Mouse (Mus musculus): Measurements from ENCODE around the gene Ino80.

Gene Ino80

GRCm38 (mm10) chr2:119324576-119325318 lies 152.7 kb downstream of the Ino80 start:
- DNase-seq (ENCODE audit: low read depth, low spot score) = no peak

- DNase-seq (ENCODE audit: low read depth, low spot score) = no peak
Observed at GRCm38 (mm10) chr2:119323866-119324575, 153.5 kb downstream of the Ino80 start.

All from retina, postnatal 7 days (tissue).